Mouse (Mus musculus) forebrain, embryonic 14.5 days (tissue): ENCODE measurements around the gene Gm20388. TPM values are rescaled to one million over a fixed set of nuclear protein-coding genes. Genes with fewer than 3 reads are reported as not detected.

Experiments
- ATAC-seq: fragments of 200-750 bp; cut with Nextera tagmentation; 2 replicates; pipeline ENCODE4 v1.8.0; 2017; ENCODE audit warnings: mild to moderate bottlenecking, moderate library complexity
- DNase-seq: peaks from one replicate; pipeline ENCODE4 v3.0.0-alpha.2; 2015; ENCODE audit warnings: low spot score
- H3K27ac ChIP-seq: fragments of 300-500 bp; sonication (generic); 2 replicates; pipeline ENCODE4 v1.5.1; 2014; ENCODE audit warnings: low read depth, mild to moderate bottlenecking, control low read depth, low read length, moderate library complexity
- H3K27me3 ChIP-seq: fragments of 300-500 bp; sonication (generic); replicated peaks from 2 replicates; pipeline ENCODE4 v1.6.1; 2014; ENCODE audit warnings: low read length, control low read depth, mixed read lengths; ENCODE audit not compliant: control insufficient read depth, insufficient read depth
- H3K36me3 ChIP-seq: fragments of 300-500 bp; sonication (generic); 2 replicates; pipeline ENCODE4 v1.6.1; 2014; ENCODE audit warnings: low read length, control low read depth; ENCODE audit not compliant: control insufficient read depth, insufficient read depth
- H3K4me1 ChIP-seq: fragments of 300-500 bp; sonication (generic); 2 replicates; pipeline ENCODE4 v1.6.1; 2014; ENCODE audit warnings: antibody characterized with exemption, low read length, control low read depth; ENCODE audit not compliant: control insufficient read depth, insufficient read depth
- H3K4me2 ChIP-seq: fragments of 300-500 bp; sonication (generic); 2 replicates; pipeline ENCODE4 v1.6.1; 2014; ENCODE audit warnings: mild to moderate bottlenecking, control low read depth, low read length
- H3K4me3 ChIP-seq: fragments of 300-500 bp; sonication (generic); 2 replicates; pipeline ENCODE4 v1.5.1; 2014; ENCODE audit warnings: low read depth, low read length, control low read depth
- H3K9ac ChIP-seq: fragments of 300-500 bp; sonication (generic); 2 replicates; pipeline ENCODE4 v1.6.1; 2014; ENCODE audit warnings: mild to moderate bottlenecking, low read length, control low read depth, moderate library complexity
- H3K9me3 ChIP-seq: fragments of 300-500 bp; sonication (generic); replicated peaks from 2 replicates; pipeline ENCODE4 v1.6.1; 2016; ENCODE audit warnings: low read length, control low read depth, mixed read lengths; ENCODE audit not compliant: control insufficient read depth
- WGBS: fragments of 180-500 bp; shearing (Covaris S2); extraction: QIAGEN DNeasy Blood & Tissue Kit; methylation state at CpG from one replicate; pipeline ENCODE4 v1.1.7; 2014; 5-methylcytosine and 5-hydroxymethylcytosine counted together
- polyA plus RNA-seq: library from polyadenylated mRNA; unstranded; fragments of >200 nt; fragmentation: Nextera tagmentation; extraction: Ambion mirVana; gene quantifications from 2 replicates; pipeline ENCODE4 v1.2.1, GENCODE M21; 2014

Gm20388 gene
- polyA plus RNA-seq, 1 experiment from 2014 or later, result 7.4 TPM

DNA sequence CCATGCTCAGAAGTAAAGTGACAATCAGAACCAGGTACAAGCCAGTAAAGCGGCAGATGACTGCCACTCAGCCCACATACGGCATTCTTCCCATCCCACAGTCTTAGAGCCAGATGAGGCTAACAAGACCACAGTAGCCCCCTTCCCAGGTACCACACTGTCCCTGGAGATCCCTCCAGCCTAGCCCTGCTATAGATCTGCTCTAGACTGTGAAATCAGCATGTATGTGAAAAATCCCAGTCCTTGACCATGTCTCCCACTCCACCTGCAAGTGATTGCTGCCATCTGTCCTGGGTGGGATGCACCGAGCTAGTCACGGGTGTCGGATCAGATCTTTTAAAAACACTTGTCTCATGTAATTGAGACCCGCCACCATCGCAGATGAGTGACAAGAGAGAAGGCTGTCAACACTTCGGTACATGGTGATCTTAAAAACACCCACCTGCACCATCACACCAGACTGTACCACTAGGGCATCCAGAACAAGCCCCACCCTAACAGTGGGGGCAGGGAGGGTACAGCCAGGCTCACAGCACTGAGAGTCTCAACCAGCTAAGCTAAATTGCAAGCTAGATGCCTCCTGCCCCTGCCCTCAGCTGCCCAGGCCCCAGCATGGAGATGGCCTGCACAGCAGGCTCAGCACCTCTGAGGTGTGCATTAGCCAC is 669.8 kb downstream of the Gm20388 start:
- no peaks in the 10 kb centered on the region for H3K27me3 ChIP-seq
- WGBS, result 87% methylated on average over 8 of the region's 8 CpGs
- H3K36me3 ChIP-seq, result peaks cover 74% of the 10 kb centered on the region
- DNase-seq (no peak), ATAC-seq (no peak)
- H3K9me3 ChIP-seq, result no peaks in the 10 kb centered on the region
- no peak overlapping the region for H3K4me3 ChIP-seq
- H3K4me2 ChIP-seq, result no peak overlapping the region
- H3K4me1 ChIP-seq, result no peaks in the 10 kb centered on the region
- no peak overlapping the region for H3K27ac ChIP-seq
- H3K9ac ChIP-seq, result no peak overlapping the region

DNA sequence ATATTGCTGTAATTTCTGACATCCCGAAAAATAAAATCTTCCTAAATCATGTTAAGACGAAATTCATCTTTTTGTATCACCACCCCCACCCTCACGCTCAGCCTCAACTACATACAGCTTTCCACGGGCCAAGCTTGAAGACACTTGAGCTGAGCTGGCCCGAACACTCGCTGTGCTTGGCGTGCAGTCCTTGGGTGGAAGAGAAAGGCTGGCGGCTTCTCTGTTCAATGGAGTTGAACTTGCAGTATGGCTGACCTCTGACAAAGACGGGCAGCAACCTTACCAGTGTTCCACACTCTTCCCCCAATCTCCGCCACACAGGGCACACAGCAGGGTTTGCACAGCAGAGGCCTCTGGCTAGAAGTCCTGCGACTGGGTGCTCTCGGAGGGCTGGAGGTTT is 670.7 kb downstream of the Gm20388 start:
- H3K9ac ChIP-seq, result no peak overlapping the region
- H3K4me3 ChIP-seq, result no peak overlapping the region
- no peak for DNase-seq
- H3K4me1 ChIP-seq, result no peaks in the 10 kb centered on the region
- no peak for ATAC-seq
- no peak overlapping the region for H3K27ac ChIP-seq
- H3K9me3 ChIP-seq, result no peaks in the 10 kb centered on the region
- H3K36me3 ChIP-seq, result peaks cover 65% of the 10 kb centered on the region
- H3K27me3 ChIP-seq, result no peaks in the 10 kb centered on the region
- H3K4me2 ChIP-seq, result no peak overlapping the region
- WGBS, result 92% methylated on average over 12 of the region's 12 CpGs

- H3K27ac ChIP-seq, result no peak overlapping the region
- H3K36me3 ChIP-seq, result peaks cover 60% of the 10 kb centered on the region
- H3K27me3 ChIP-seq, result no peaks in the 10 kb centered on the region
- H3K4me1 ChIP-seq, result no peaks in the 10 kb centered on the region
- DNase-seq, result no peak
- no peak overlapping the region for H3K4me2 ChIP-seq
- H3K9ac ChIP-seq, result no peak overlapping the region
- H3K9me3 ChIP-seq, result no peaks in the 10 kb centered on the region
- WGBS, result 90% methylated on average over 8 of the region's 8 CpGs
- ATAC-seq, result no peak
- H3K4me3 ChIP-seq, result no peak overlapping the region
Observed at GRCm38 (mm10) chr8:120581811-120582210, 671.2 kb downstream of the Gm20388 start.

DNA sequence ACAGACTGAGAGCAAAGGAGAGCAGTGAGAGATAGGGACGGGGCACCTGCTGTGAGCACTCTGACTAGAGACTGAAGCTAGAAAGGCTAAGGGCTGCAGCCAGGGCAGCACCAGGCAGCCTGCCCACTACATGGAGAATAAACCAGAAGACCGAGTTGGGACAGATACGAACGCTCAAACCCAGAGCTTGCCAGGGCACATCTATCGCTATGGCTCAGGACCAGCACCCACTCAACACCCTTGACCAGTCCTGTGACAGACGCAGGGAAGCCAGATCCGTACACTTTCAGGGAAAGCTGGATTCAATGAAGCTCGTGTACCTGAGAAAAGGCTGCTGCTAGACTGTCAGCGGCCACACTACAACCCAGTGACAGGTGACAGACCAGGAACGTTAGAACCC is 674.9 kb downstream of the Gm20388 start:
- H3K9me3 ChIP-seq, result no peaks in the 10 kb centered on the region
- H3K27ac ChIP-seq, result no peak overlapping the region
- H3K27me3 ChIP-seq, result no peaks in the 10 kb centered on the region
- H3K4me1 ChIP-seq, result peaks cover 7% of the 10 kb centered on the region; the same call in 1 of the 2 replicates
- ATAC-seq (no peak), DNase-seq (no peak)
- no peak overlapping the region for H3K4me3 ChIP-seq
- H3K9ac ChIP-seq, result no peak overlapping the region
- no peak overlapping the region for H3K4me2 ChIP-seq
- WGBS, result 95% methylated on average over 10 of the region's 10 CpGs
- H3K36me3 ChIP-seq, result peaks cover 23% of the 10 kb centered on the region

DNA sequence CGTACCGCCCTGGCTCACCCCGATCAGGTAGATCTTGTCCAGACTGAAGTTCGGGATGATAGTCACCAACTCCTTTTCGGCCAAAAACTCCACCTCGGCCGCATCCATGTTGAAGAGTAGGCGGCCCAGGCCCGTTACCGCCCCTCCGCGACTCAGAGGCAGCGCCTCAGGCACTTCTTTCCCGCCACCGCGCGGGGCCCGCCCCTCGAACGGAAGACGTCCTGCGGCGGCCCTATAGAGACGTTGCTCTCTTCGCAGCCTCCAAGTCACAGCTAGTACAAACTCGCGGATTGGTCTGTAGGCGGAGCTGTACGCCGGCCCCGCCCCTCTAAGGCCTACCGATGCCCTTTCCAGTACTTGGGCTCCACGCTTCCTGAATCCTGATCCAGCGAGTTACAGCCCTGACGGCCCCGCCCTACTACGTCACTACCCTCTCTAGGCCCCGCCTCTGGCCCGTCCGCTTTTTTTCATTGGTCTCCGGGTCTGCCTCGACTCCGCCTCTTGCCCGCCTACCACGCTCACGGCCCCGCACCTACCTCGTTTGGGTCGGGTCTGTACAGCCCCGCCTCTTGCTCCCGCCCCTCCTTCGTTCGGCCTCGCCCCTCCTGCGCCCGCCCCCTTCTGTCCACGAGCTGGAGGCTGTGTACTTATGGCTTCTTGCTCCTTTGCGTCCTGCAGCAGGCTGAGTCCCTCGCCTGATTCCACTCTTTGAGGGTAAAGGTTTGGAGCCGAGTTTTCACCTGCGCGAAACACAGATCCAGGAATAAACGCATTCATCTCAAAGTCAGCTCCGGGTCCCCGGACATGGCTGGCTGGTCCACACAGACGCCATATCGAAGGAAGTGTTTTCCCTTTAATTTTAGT is 678.5 kb downstream of the Gm20388 start, which contains the start of gene Gins2:
Gene Gins2, minus strand, starts transcription at position 397 of the 864 bp plus-strand sequence.
- H3K27ac ChIP-seq, result no peak within 1 kb of the TSS
- H3K36me3 ChIP-seq, result no peaks in the 10 kb centered on the region
- peaks cover 10% of the 10 kb centered on the region; the same call in 1 of the 2 replicates for H3K4me1 ChIP-seq
- under 1% methylated on average over 67 of the region's 67 CpGs for WGBS
- no peaks in the 10 kb centered on the region for H3K9me3 ChIP-seq
- peak within 1 kb of the TSS; percentile 72 for H3K4me2 ChIP-seq
- peak; percentile 100 for DNase-seq
- H3K4me3 ChIP-seq, result peak within 1 kb of the TSS; percentile 41
- peak; percentile 99 for ATAC-seq
- peak within 1 kb of the TSS; percentile 55 for H3K9ac ChIP-seq
- no peaks in the 10 kb centered on the region for H3K27me3 ChIP-seq

DNA sequence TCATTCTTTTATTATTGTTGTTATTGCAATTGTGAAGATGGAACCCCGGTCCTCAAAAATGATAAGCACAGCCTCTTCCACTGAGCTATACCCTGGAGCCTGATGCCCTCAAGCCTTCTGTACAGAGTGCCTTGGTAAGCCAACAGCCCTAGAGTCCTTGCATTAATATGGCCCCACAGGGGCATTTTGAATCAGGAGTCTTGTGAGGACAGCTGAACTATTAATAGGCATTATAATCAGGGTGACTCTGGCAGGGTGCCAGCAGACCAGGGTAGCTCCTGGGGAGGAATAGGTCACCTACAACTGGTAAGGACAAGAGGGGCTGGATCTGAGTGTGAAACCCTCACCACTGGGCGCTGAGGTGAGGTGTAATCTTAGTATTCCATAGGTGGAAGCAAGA is 679.3 kb downstream of the Gm20388 start:
- peak overlapping the region; percentile 72 for H3K4me2 ChIP-seq
- H3K4me3 ChIP-seq, result peak overlapping the region; percentile 41
- no peaks in the 10 kb centered on the region for H3K36me3 ChIP-seq
- 56% methylated on average over 2 of the region's 2 CpGs for WGBS
- H3K9me3 ChIP-seq, result no peaks in the 10 kb centered on the region
- H3K27me3 ChIP-seq, result no peaks in the 10 kb centered on the region
- ATAC-seq (no peak), DNase-seq (no peak)
- peaks cover 10% of the 10 kb centered on the region; the same call in 1 of the 2 replicates for H3K4me1 ChIP-seq
- peak overlapping the region; percentile 18 for H3K9ac ChIP-seq
- H3K27ac ChIP-seq, result no peak overlapping the region

DNA sequence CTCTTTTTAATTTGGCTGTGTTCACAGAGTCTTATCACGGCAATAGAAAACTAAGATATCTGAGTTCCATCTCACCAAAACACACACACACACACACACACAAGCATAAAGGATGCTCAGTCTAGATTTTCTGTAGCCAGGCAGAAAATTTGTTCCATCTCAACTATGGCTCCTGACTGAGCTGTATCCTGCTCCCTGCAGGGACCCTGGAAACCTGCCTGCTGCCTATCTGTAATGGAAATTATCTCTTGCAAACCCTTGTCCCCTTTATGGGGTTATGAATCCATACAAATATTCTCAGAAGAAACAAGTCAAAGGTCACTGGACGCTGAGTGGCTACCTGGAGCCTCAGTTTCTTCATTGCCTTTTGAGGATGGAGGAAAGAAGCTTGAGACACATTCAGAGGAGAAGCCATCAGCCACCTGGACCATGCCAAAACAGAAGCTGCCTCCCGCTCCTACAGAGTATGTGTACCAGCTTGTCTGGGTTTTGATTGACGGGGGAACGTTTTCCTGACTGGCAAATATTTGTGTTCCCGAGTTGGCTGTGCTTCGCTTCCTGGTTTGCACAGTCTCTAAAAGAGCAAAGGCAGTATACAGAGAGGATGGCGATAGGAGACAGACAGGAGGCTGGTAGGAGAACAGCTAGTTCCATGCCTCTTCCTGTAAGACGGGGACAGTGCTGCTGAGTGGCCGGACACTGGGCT is 681.1 kb downstream of the Gm20388 start:
- Histone ChIP-seq H3K9ac (no peak overlapping the region), H3K4me3 (no peak overlapping the region), H3K36me3 (no peaks in the 10 kb centered on the region), H3K27ac (peak overlapping the region; percentile 65), H3K4me1 (peaks cover 10% of the 10 kb centered on the region; the same call in 1 of the 2 replicates), H3K4me2 (no peak overlapping the region), H3K9me3 (no peaks in the 10 kb centered on the region), H3K27me3 (no peaks in the 10 kb centered on the region)
- DNase-seq, result peak; percentile 73
- WGBS, result 67% methylated on average over 10 of the region's 10 CpGs
- ATAC-seq, result no peak

DNA sequence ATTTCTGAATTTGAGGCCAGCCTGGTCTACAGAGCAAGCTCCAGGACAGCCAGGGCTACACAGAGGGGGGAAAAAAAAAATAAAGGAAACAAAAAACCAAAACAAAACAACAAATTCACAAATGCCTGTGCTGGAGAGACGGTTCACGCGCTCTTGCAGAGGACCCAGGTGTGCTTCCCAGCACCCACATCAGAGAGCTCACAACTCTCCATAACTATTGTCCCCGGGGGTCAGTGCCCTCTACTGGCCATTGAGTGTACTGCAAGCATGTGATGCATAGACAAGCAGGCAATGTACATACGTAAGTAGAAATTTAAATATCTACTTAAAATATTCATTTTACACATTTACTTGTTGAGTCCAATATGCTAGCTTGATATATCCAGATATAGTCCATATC is 683.9 kb downstream of the Gm20388 start:
- DNase-seq (no peak), ATAC-seq (no peak)
- no peak overlapping the region for H3K4me3 ChIP-seq
- no peaks in the 10 kb centered on the region for H3K9me3 ChIP-seq
- no peak overlapping the region for H3K27ac ChIP-seq
- no peaks in the 10 kb centered on the region for H3K36me3 ChIP-seq
- H3K4me1 ChIP-seq, result peaks cover 11% of the 10 kb centered on the region; the same call in 1 of the 2 replicates
- H3K4me2 ChIP-seq, result no peak overlapping the region
- no peak overlapping the region for H3K9ac ChIP-seq
- H3K27me3 ChIP-seq, result no peaks in the 10 kb centered on the region
- 89% methylated on average over 5 of the region's 5 CpGs for WGBS
